ENCODE assay signal across 22 mouse cellular contexts in the genomic region with DNA sequence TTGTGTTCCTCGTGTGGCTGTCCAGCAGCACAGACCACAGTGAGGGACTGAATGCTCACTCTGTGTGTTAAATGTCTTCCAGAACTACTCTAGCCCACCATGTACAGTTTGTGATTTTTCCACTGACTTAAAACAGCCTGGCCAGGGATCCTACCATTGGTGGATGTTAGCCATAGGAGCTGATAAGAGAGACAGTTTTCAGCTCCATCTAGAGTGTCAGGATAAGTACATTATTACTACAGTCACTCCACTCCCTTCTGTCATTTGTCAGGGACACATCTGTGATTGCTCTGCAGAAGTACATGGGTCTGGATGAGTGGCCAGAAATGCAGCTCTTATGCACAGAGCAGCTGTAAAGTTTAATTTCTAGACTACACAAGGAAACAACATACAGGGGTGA.
"Had no signal": no experiment of that assay in that cellular context is flagged by ENCODE, and none has a peak within 500 bp of the region (broad histone marks: within the 10 kb centered on the region; RNA-seq: fewer than 3 reads in every experiment).

No protein-coding gene starts in this region.

- H3K27me3 ChIP-seq: intestine, embryonic 15.5 days; kidney, embryonic 15.5 days; limb, embryonic 12.5 days; liver, embryonic 12.5 days; liver, embryonic 15.5 days; neural tube, embryonic 13.5 days; stomach, embryonic 15.5 days had no signal

- H3K4me3 ChIP-seq: intestine, embryonic 15.5 days; kidney, embryonic 15.5 days; left cerebral cortex, adult 2 months; limb, embryonic 12.5 days; liver, embryonic 12.5 days; liver, embryonic 15.5 days; myocyte; neural tube, embryonic 13.5 days; stomach, embryonic 15.5 days had no signal

- H3K4me1 ChIP-seq: intestine, embryonic 15.5 days; kidney, embryonic 15.5 days; liver, embryonic 12.5 days; liver, embryonic 15.5 days had no signal

- H3K36me3 ChIP-seq: intestine, embryonic 15.5 days; kidney, embryonic 15.5 days; limb, embryonic 12.5 days; liver, embryonic 12.5 days; liver, embryonic 15.5 days; neural tube, embryonic 13.5 days; stomach, embryonic 15.5 days had no signal

- DNase-seq: kidney, adult 11 months; kidney, adult 8-10 months; kidney, postnatal 10 days; kidney, postnatal 36 days; layer of hippocampus, postnatal 36 days; liver; lung, adult 18-20 months; retina, postnatal 1 day; right cerebral cortex, postnatal 25 days; spleen, adult 18-20 months; thymus, postnatal 25 days had no signal

- H3K4me2 ChIP-seq: intestine, embryonic 15.5 days; kidney, embryonic 15.5 days; limb, embryonic 12.5 days; liver, embryonic 12.5 days; liver, embryonic 15.5 days; neural tube, embryonic 13.5 days; stomach, embryonic 15.5 days had no signal

- H3K9ac ChIP-seq: intestine, embryonic 15.5 days; kidney, embryonic 15.5 days; limb, embryonic 12.5 days; liver, embryonic 12.5 days; liver, embryonic 15.5 days; neural tube, embryonic 13.5 days; stomach, embryonic 15.5 days had no signal

- ATAC-seq: intestine, embryonic 15.5 days; liver, embryonic 12.5 days; midbrain, embryonic 16.5 days had no signal

- H3K27ac ChIP-seq: intestine, embryonic 15.5 days; kidney, embryonic 15.5 days; left cerebral cortex, adult 2 months; limb, embryonic 12.5 days; liver, embryonic 12.5 days; liver, embryonic 15.5 days; macrophage; neural tube, embryonic 13.5 days; stomach, embryonic 15.5 days had no signal

- H3K9me3 ChIP-seq: intestine, embryonic 15.5 days; kidney, embryonic 15.5 days; limb, embryonic 12.5 days; liver, embryonic 12.5 days; liver, embryonic 15.5 days; neural tube, embryonic 13.5 days; stomach, embryonic 15.5 days had no signal
